Mouse (Mus musculus): ENCODE results near the gene Flt1. TPM values are rescaled to one million over a fixed set of nuclear protein-coding genes. Genes with fewer than 3 reads are reported as not detected.

Flt1 gene
- polyA plus RNA-seq, 1 experiment from 2014 or later, result 19.4 TPM

DNA sequence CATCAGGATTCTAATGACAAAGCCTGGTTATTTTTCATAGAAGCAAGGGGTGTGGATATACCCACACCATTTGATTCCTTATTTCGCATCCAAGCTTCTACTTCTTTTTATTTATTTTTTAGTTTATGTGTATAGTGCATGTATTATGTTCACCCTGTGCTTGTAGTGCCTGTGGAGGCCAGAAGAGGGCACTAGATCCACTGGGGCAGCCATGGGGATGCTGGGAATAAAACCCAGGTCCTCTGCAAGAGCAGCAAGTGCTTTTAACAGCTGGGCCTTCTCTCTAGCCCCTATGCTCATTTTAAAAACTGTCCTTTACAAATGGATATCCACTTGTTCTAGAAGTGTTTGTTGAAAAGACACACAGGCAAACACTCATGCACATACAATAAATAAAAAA lies 33.2 kb downstream of the Flt1 start:
- Histone ChIP-seq H3K36me3 (no peaks in the 10 kb centered on the region; the same call in 1 of the 2 replicates), H3K9ac (no peak overlapping the region), H3K4me3 (replicated peaks) (no peak overlapping the region), H3K27me3 (peaks cover 14% of the 10 kb centered on the region), H3K9me3 (replicated peaks) (no peaks in the 10 kb centered on the region), H3K4me2 (no peak overlapping the region), H3K4me1 (no peaks in the 10 kb centered on the region), H3K27ac (no peak overlapping the region)
- no peak for ATAC-seq (replicated peaks; ENCODE audit: low FRiP score)
- WGBS, result 95% methylated on average over 1 of the region's 1 CpGs

DNA sequence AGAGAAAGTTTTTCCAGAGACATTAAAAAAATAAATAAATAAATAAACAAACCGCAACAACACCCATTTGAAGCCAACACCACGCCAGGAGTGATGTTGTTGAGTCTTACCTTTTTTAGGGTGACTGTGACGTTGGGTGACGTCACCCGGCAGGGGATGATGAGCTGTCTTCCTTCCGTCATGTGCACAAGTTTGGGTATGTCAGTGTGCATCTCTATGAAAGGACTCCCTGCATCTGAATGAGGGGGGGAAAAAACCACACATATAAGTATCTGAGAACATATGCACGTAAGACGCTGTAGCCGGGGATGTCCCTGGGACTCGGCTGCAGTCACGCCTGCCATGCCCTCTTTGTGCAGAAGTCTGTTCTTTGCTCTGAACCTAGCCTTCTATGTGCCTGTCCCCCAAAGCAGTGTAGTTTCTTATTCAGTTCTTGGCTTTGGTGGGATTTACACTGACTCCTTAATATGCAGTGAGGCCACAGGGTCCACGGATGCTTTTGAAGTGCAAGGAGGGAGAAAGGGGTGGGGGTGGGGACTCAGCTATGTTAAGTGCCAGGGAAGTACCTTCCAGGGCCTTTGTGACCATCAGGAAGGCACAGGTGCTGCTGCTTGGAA lies 42.0 kb downstream of the Flt1 start:
- H3K4me3 ChIP-seq (replicated peaks), result no peak overlapping the region
- no peak overlapping the region for H3K9ac ChIP-seq
- H3K27me3 ChIP-seq, result peaks cover 7% of the 10 kb centered on the region; the same call in 1 of the 2 replicates
- peaks cover 10% of the 10 kb centered on the region; the same call in 1 of the 2 replicates for H3K4me1 ChIP-seq
- H3K9me3 ChIP-seq (replicated peaks), result no peaks in the 10 kb centered on the region
- ATAC-seq (replicated peaks; ENCODE audit: low FRiP score), result no peak
- H3K4me2 ChIP-seq, result no peak overlapping the region
- no peak overlapping the region for H3K27ac ChIP-seq
- H3K36me3 ChIP-seq, result no peaks in the 10 kb centered on the region
- WGBS, result 86% methylated on average over 12 of the region's 12 CpGs

DNA sequence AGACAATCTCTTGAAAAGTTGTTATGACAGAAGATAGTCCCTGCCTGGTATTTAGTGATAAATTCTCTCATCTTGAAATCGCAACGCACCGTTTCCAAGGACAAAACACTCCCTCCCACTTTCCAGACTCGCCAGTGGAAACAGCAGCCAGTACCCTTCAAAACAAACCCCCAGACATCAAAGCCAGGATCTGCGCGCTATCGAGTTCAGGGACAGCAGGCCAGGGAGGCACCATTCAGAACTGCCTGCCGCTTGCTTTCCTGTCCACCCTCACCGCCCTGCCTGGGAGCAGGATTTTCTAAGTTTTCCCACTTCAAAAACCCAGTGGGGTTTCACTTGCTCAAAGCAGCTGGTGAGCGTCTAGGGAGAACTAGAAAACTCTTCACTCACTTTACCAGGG lies 44.6 kb downstream of the Flt1 start:
- H3K9me3 ChIP-seq (replicated peaks), result no peaks in the 10 kb centered on the region
- peaks cover 7% of the 10 kb centered on the region; the same call in 1 of the 2 replicates for H3K27me3 ChIP-seq
- H3K9ac ChIP-seq, result no peak overlapping the region
- H3K27ac ChIP-seq, result no peak overlapping the region
- no peaks in the 10 kb centered on the region for H3K36me3 ChIP-seq
- H3K4me3 ChIP-seq (replicated peaks), result 0 out of 2 replicates have a peak overlapping the region, but pooled peaks have one; percentile 4
- peaks cover 10% of the 10 kb centered on the region; the same call in 1 of the 2 replicates for H3K4me1 ChIP-seq
- H3K4me2 ChIP-seq, result peak overlapping the region; percentile 48
- no peak for ATAC-seq (replicated peaks; ENCODE audit: low FRiP score)
- 13% methylated on average over 10 of the region's 10 CpGs for WGBS

DNA sequence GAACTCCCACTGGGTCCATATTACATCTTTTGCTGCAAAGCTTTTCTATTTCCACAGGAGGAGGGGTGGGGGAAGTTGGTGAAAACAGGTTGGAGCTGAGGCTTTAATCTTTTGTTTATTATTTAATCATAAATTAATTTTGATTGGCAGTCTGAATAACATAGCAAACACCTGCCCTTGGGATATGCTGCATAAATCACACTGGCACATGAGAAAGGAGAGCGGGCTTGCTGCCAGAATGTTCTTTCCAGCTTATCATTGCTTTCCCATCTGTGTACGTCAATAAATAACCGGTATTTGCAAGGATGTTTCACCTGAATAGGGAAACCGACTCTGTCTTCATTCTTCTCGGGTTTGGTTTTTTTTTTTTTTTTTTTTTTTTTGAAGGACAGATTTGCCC lies 45.1 kb downstream of the Flt1 start:
- peaks cover 7% of the 10 kb centered on the region; the same call in 1 of the 2 replicates for H3K27me3 ChIP-seq
- no peak overlapping the region for H3K4me3 ChIP-seq (replicated peaks)
- no peaks in the 10 kb centered on the region for H3K9me3 ChIP-seq (replicated peaks)
- peaks cover 10% of the 10 kb centered on the region; the same call in 1 of the 2 replicates for H3K4me1 ChIP-seq
- ATAC-seq (replicated peaks; ENCODE audit: low FRiP score), result no peak
- H3K9ac ChIP-seq, result no peak overlapping the region
- no peak overlapping the region for H3K27ac ChIP-seq
- H3K4me2 ChIP-seq, result no peak overlapping the region
- 34% methylated on average over 5 of the region's 5 CpGs for WGBS
- H3K36me3 ChIP-seq, result no peaks in the 10 kb centered on the region

DNA sequence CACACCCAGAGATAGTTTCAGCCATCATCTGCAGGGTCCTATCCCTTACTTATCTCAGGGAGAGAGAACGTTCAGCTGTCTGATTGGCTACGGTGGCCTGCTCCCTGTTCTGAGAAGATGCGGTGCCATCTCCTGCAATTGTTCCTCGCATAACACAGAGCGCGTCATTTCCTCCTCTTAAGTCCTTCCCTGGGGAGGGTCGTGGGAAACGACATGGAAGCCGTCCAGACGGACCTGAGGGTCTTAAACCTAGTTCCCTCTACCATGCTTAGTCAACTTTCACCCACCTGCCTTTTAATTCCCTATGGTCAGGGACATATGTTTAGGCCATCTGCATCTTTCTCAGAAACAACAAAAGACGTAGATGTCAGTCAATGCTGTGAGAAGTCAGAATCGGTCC lies 46.5 kb downstream of the Flt1 start:
- 89% methylated on average over 12 of the region's 12 CpGs for WGBS
- H3K9ac ChIP-seq, result no peak overlapping the region
- peaks cover 10% of the 10 kb centered on the region; the same call in 1 of the 2 replicates for H3K4me1 ChIP-seq
- no peak for ATAC-seq (replicated peaks; ENCODE audit: low FRiP score)
- H3K9me3 ChIP-seq (replicated peaks), result no peaks in the 10 kb centered on the region
- no peak overlapping the region for H3K4me3 ChIP-seq (replicated peaks)
- no peak overlapping the region for H3K4me2 ChIP-seq
- peaks cover 7% of the 10 kb centered on the region; the same call in 1 of the 2 replicates for H3K27me3 ChIP-seq
- H3K27ac ChIP-seq, result no peak overlapping the region
- no peaks in the 10 kb centered on the region for H3K36me3 ChIP-seq

DNA sequence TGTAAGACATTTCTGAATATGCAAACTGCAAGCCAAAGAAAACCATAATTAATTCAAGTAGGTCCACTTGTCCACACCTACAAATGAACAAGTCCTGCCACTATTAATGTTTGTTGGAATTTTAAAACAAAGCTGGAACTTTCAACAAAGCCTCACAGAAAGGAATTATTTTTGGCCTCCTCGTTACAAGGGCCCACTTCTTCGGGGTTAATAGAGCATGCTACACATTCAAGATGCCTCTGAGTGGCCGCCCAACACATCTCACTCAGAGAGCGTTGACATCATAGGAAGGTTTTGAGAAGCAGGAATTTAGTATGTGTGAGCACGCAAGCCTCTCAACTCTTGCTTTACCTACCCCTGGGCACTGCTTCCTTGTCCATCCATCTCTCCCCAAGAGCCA lies 50.0 kb downstream of the Flt1 start:
- 67% methylated on average over 5 of the region's 5 CpGs for WGBS
- no peak for ATAC-seq (replicated peaks; ENCODE audit: low FRiP score)
- H3K9ac ChIP-seq, result no peak overlapping the region

DNA sequence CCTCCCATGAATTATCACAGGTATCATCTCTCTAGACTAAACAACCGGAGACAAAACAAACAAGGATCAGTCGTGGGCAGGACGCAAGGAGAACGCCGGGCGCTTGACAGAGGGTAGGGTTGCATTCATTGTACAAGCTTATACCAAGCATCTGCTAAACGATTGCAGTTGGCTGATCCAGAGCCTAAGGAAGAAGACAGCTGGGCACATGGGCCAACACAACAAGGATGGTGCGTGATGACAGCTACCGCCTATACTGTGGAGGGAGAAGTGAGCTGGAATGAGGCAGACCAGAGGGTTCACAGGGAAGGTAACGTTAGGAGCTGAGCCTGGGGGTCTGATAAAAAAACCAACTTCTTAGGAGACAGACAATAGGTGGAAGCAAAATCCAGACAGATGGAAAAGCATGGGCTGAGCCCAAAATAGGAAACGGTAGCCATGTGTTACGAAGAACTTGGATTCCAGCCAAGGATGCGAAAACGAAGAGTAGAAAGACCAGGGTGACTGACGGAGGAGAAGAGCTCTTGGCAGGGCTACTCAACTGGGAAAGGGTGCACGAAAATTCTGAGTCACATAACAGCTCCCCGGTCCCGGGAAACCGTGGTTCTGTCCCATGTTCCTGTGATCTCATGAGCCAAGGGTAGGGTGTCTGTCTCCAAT lies 53.9 kb downstream of the Flt1 start:
- Histone ChIP-seq H3K4me1 (no peaks in the 10 kb centered on the region), H3K27me3 (no peaks in the 10 kb centered on the region), H3K9me3 (replicated peaks) (no peaks in the 10 kb centered on the region), H3K27ac (no peak overlapping the region), H3K9ac (no peak overlapping the region), H3K4me2 (no peak overlapping the region), H3K36me3 (no peaks in the 10 kb centered on the region), H3K4me3 (replicated peaks) (no peak overlapping the region)
- ATAC-seq (replicated peaks; ENCODE audit: low FRiP score), result no peak
- 59% methylated on average over 19 of the region's 19 CpGs for WGBS

More for the DNA sequence above, 50.0 kb downstream of the Flt1 start:
- no peaks in the 10 kb centered on the region for H3K4me1 ChIP-seq
- H3K4me3 ChIP-seq (replicated peaks), result no peak overlapping the region
- no peak overlapping the region for H3K27ac ChIP-seq
- H3K27me3 ChIP-seq, result peaks cover 7% of the 10 kb centered on the region; the same call in 1 of the 2 replicates
- H3K36me3 ChIP-seq, result no peaks in the 10 kb centered on the region
- H3K4me2 ChIP-seq, result no peak overlapping the region
- H3K9me3 ChIP-seq (replicated peaks), result no peaks in the 10 kb centered on the region

DNA sequence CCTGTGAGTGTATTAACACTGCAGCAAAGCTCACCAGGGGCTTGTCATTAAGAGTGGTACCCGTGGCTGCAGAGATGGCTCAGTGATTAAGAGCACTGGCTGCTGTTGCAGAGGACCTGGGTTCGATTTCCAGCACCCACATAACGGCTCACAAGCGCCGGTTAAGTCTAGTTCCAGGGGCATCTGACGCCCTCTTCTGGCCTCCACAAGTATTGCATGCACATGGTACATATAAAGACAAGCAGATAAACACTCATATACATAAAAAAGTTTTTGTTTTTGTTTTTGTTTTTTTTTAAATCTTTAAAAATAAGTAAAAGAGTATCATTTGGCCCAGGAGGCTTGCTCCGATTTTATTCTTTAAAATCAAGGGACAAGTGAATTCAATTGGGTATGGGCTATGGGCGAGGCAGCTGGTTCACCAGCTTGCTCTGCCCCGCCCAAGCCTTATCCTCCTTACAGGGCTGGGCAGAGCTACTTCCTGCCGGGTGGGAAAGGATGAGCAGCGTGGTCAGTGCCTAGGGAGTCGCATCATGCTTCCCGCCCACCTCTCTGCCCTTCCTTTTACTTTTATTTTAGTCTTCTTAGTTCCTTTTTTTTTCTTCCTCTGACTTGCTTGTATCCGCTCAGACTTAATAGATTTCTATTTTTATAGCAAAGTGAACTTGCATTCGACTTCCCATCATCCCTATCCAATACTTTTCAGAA lies 57.0 kb downstream of the Flt1 start:
- H3K9ac ChIP-seq, result no peak overlapping the region

DNA sequence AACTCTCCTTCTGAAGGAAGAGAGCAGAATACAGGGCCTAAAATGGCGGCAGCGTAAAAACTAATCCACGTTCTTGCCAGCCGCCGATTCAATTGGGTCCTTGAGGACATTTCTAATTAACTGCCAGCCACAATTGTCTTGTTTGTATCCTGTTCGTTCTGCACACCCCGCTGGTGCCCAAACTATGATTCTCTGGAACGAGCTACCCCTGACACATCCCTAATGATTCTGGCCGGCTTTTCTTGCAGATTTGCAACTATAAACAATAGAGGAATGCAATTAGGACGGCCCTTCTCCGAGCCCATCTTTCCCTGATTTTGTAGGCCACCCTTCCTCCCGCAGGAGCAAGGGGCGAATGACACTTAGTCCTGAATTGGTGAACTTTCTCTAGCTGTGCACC lies 59.9 kb downstream of the Flt1 start:
- no peak overlapping the region for H3K27ac ChIP-seq

More for the DNA sequence above, 57.0 kb downstream of the Flt1 start:
- Histone ChIP-seq H3K27me3 (no peaks in the 10 kb centered on the region), H3K4me3 (replicated peaks) (no peak overlapping the region), H3K4me1 (no peaks in the 10 kb centered on the region), H3K9me3 (replicated peaks) (no peaks in the 10 kb centered on the region), H3K36me3 (no peaks in the 10 kb centered on the region), H3K27ac (no peak overlapping the region), H3K4me2 (no peak overlapping the region)
- no peak for ATAC-seq (replicated peaks; ENCODE audit: low FRiP score)
- WGBS, result 88% methylated on average over 15 of the region's 15 CpGs

DNA sequence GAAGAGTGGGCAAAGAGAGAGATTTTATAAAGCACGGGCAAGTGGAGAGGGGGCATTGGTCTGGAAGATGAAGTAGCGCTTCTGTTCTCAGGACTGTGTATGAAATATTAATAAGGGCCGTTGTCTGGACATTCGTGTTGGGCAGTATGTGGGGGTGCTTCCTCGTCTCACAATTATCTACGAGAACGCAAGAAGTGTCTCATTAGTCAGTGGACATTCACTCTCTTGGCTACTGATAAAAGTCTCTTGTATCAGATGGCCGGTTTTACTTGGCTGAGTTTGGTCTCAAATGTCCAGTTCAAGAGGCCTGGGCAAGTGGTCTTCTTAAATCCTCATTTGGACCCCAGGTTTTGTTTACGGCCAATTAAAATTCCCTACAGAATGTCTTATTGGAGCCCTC lies 60.4 kb downstream of the Flt1 start:
- WGBS, result 66% methylated on average over 9 of the region's 9 CpGs
- no peaks in the 10 kb centered on the region for H3K36me3 ChIP-seq
- no peak for ATAC-seq (replicated peaks; ENCODE audit: low FRiP score)

More for the DNA sequence above, 59.9 kb downstream of the Flt1 start:
- H3K4me1 ChIP-seq, result no peaks in the 10 kb centered on the region
- no peak overlapping the region for H3K9ac ChIP-seq
- no peaks in the 10 kb centered on the region for H3K36me3 ChIP-seq
- no peak for ATAC-seq (replicated peaks; ENCODE audit: low FRiP score)
- no peaks in the 10 kb centered on the region for H3K27me3 ChIP-seq
- H3K4me3 ChIP-seq (replicated peaks), result no peak overlapping the region
- WGBS, result 88% methylated on average over 13 of the region's 13 CpGs
- no peaks in the 10 kb centered on the region for H3K9me3 ChIP-seq (replicated peaks)
- no peak overlapping the region for H3K4me2 ChIP-seq

DNA sequence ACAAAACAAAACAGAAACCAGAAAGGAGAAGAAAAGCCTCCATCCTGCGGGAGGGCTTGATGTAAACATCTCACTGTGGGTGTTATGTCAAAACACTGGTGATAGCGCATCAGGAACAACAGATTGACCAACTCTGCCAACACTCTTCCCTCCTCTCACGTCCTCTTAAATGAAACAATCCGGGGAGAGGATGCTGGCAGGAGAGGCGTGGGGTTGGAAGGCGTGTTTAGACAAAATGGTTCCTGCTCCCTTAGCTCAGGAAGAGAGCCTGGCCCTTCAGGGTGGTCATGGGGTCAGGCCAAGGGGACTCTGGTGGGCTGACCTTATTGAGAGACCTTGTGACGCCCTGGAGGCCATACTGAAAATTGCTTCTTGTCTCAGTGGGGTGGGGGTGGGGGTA lies 65.9 kb downstream of the Flt1 start:
- no peak overlapping the region for H3K27ac ChIP-seq
- H3K4me2 ChIP-seq, result no peak overlapping the region
- no peaks in the 10 kb centered on the region for H3K27me3 ChIP-seq
- ATAC-seq (replicated peaks; ENCODE audit: low FRiP score), result no peak
- no peak overlapping the region for H3K9ac ChIP-seq
- H3K9me3 ChIP-seq (replicated peaks), result no peaks in the 10 kb centered on the region
- H3K4me3 ChIP-seq (replicated peaks), result no peak overlapping the region
- H3K4me1 ChIP-seq, result peaks cover 5% of the 10 kb centered on the region; the same call in 1 of the 2 replicates
- H3K36me3 ChIP-seq, result no peaks in the 10 kb centered on the region
- 77% methylated on average over 7 of the region's 7 CpGs for WGBS

More for the DNA sequence above, 60.4 kb downstream of the Flt1 start:
- no peaks in the 10 kb centered on the region for H3K27me3 ChIP-seq
- no peak overlapping the region for H3K9ac ChIP-seq
- no peak overlapping the region for H3K27ac ChIP-seq
- no peaks in the 10 kb centered on the region for H3K9me3 ChIP-seq (replicated peaks)
- H3K4me3 ChIP-seq (replicated peaks), result no peak overlapping the region
- no peak overlapping the region for H3K4me2 ChIP-seq
- no peaks in the 10 kb centered on the region for H3K4me1 ChIP-seq

Data from kidney, embryonic 15.5 days (tissue).